Mouse (Mus musculus) cortical plate, adult 2 months (tissue): ENCODE data around the gene Bmp8a.
"Not testable (repeated sequence)": the region's sequence is repeated elsewhere in the genome, so short reads cannot be mapped to it uniquely, and the experiment has no call there.

Source experiments
- CTCF ChIP-seq: fragments of 200-500 bp; IDR thresholded peaks from 2 replicates; pipeline ENCODE4 v1.5.1; 2011; ENCODE audit warnings: mild to moderate bottlenecking, control low read depth, low read length; ENCODE audit not compliant: insufficient read depth; ENCODE audit errors: extremely low read depth
- POLR2A ChIP-seq: fragments of 200-500 bp; IDR thresholded peaks from 2 replicates; pipeline ENCODE4 v1.6.1; 2011; ENCODE audit warnings: mild to moderate bottlenecking, low read length, control low read depth; ENCODE audit not compliant: insufficient read depth; ENCODE audit errors: extremely low read depth

DNA sequence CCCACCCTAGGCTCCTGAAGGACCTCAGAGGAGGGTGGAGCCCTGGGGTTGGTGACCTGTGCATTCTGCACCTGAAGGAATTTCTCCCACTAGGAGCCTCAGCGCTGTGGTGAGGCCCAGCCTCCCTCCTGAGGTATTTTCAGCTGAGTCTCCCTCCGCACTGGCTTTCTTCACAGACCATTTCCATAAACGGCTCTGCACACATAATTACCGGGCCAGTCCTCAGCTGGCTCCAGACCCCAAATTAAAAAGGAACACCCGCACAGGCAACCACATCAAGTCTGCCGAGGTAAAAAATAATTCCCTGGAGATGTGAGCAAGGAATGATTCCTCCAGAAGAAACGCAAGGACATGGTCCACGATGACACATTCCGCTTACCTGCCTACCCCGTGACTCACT lies 7.8 kb downstream of the Bmp8a start:
- not testable (repeated sequence) for TF ChIP-seq CTCF, POLR2A
